Mouse (Mus musculus) midbrain, embryonic 14.5 days (tissue): ENCODE measurements at regions not wholly inside any gene's neighbourhood (a gene's known extent, or its start where the extent isn't known, plus 50 kb on each side); places are given as distances from the start of the nearest gene placed in this dataset.

Experiments
- ATAC-seq: fragments of 200-750 bp; cut with Nextera tagmentation; 2 replicates; pipeline ENCODE4 v1.8.0; 2017; ENCODE audit warnings: moderate number of reproducible peaks, moderate library complexity; ENCODE audit not compliant: low FRiP score, low TSS enrichment
- DNase-seq: peaks from one replicate; pipeline ENCODE4 v3.0.0-alpha.2; 2015
- H3K27ac ChIP-seq: fragments of 300-500 bp; sonication (generic); replicated peaks from 2 replicates; pipeline ENCODE4 v1.5.1; 2014; ENCODE audit warnings: mild to moderate bottlenecking, low read depth, low read length, moderate library complexity
- H3K27me3 ChIP-seq: fragments of 300-500 bp; sonication (generic); 2 replicates; pipeline ENCODE4 v1.6.1; 2014; ENCODE audit warnings: low read length, control low read depth, mixed read lengths; ENCODE audit not compliant: control insufficient read depth, insufficient read depth
- H3K36me3 ChIP-seq: fragments of 300-500 bp; sonication (generic); 2 replicates; pipeline ENCODE4 v1.6.1; 2014; ENCODE audit warnings: low read length, control low read depth; ENCODE audit not compliant: control insufficient read depth, insufficient read depth
- H3K4me1 ChIP-seq: fragments of 300-500 bp; sonication (generic); 2 replicates; pipeline ENCODE4 v1.6.1; 2014; ENCODE audit warnings: mild to moderate bottlenecking, antibody characterized with exemption, low read length, control low read depth; ENCODE audit not compliant: control insufficient read depth, insufficient read depth
- H3K4me2 ChIP-seq: fragments of 300-500 bp; sonication (generic); 2 replicates; pipeline ENCODE4 v1.6.1; 2014; ENCODE audit warnings: mild to moderate bottlenecking, low read length, moderate library complexity
- H3K4me3 ChIP-seq: fragments of 300-500 bp; sonication (generic); replicated peaks from 2 replicates; pipeline ENCODE4 v1.5.1; 2014; ENCODE audit warnings: low read depth, low read length
- H3K9ac ChIP-seq: fragments of 300-500 bp; sonication (generic); replicated peaks from 2 replicates; pipeline ENCODE4 v1.6.1; 2014; ENCODE audit warnings: mild to moderate bottlenecking, low read length, moderate library complexity
- H3K9me3 ChIP-seq: fragments of 300-500 bp; sonication (generic); 2 replicates; pipeline ENCODE4 v1.6.1; 2016; ENCODE audit warnings: low read length, control low read depth, mixed read lengths; ENCODE audit not compliant: control insufficient read depth
- WGBS: fragments of 180-500 bp; shearing (Covaris S2); extraction: QIAGEN DNeasy Blood & Tissue Kit; methylation state at CpG from one replicate; pipeline ENCODE4 v1.1.7; 2014; 5-methylcytosine and 5-hydroxymethylcytosine counted together

DNA sequence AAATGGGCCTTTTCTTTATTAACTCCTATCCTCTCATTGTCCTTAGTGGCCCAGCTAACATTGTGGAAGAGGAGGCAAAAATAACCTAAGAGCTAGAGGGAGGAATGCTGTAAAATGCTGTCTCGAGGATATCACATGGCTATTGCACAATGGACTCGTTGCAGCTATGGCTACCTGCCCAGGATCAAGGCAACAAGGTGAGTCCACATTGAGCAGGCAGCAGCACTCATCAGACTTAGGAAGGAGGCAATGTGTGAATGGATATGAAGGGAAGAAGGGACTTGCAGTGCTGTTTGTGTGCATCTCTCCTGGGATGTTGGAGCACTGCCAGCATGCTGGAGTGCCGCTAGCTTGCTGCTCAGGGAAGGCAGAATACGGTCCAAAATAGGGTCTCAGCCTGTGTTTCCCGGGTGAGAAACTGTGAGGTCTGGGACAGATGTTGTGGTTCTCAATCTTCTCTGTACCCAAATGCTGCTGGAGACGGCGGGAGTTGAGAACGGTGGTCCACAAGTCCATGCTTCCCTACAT, 51.8 kb upstream of the Nox3 start:
- H3K9ac ChIP-seq = no peak overlapping the region
- no peak overlapping the region for H3K4me2 ChIP-seq
- no peak overlapping the region for H3K4me3 ChIP-seq
- no peaks in the 10 kb centered on the region for H3K4me1 ChIP-seq
- no peak for ATAC-seq
- no peak overlapping the region for H3K27ac ChIP-seq
- peak; percentile 22 for DNase-seq
- no peaks in the 10 kb centered on the region for H3K27me3 ChIP-seq
- 87% methylated on average over 8 of the region's 8 CpGs for WGBS
- H3K9me3 ChIP-seq = no peaks in the 10 kb centered on the region
- H3K36me3 ChIP-seq = no peaks in the 10 kb centered on the region
